ENCODE assay signal across 9 mouse cellular contexts in the genomic region with DNA sequence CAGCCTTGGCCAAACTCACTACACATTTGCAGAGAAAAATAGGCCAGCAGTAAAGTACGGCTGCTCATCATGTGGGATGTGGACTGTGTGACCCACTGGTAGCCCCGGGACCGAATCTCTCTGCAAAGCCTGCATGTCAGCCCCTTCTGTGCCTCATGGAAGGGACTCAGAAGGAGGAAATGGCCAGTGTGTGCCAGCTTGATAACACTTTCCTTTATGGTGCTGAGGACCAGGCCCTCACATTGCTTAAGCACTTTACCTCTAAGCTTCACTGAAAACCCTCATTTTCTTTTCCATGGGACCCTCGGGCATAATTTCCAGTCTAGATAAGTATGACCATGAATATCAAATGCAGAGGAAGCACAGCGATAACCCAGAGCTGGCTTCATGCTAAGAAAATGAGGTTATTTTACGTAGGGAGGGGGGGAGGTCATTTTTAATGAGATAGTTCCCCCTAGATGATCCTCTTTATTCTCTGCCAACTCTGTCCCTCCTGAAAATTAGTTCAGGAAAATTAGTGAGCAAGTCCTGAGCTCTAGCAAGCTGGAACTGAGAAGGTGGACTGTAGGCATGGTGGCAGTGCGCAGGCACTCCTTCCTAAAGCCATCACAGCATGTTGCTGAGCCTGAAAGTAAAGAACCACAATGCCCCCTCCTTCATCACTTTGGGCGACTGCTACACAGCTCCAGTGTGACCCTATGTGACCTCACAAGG.
DNase-seq lines count a peak whose midpoint lies in the region; ATAC-seq lines count a peak whose summit lies in the region.
"Had no signal": no experiment of that assay in that cellular context is flagged by ENCODE, and none has a peak within 500 bp of the region (broad histone marks: within the 10 kb centered on the region; RNA-seq: fewer than 3 reads in every experiment).

No protein-coding gene starts in this region.

- H3K4me2 ChIP-seq in forebrain, embryonic 16.5 days (ENCODE audit: low read length), result no peak overlapping the region
- no peak overlapping the region for H3K4me2 ChIP-seq in forebrain, embryonic 13.5 days
- H3K4me2 ChIP-seq in lung, embryonic 16.5 days (ENCODE audit: low read depth, low read length), result no peak overlapping the region
- no peak overlapping the region for H3K4me2 ChIP-seq in neural tube, embryonic 15.5 days

- no peak overlapping the region for H3K4me3 ChIP-seq in forebrain, embryonic 16.5 days (replicated peaks; ENCODE audit: low read length)
- H3K4me3 ChIP-seq in forebrain, embryonic 13.5 days, result no peak overlapping the region
- no peak overlapping the region for H3K4me3 ChIP-seq in lung, embryonic 16.5 days (ENCODE audit: low read length)
- no peak overlapping the region for H3K4me3 ChIP-seq in limb, embryonic 10.5 days
- no peak overlapping the region for H3K4me3 ChIP-seq in neural tube, embryonic 15.5 days (replicated peaks)

- WGBS in forebrain, embryonic 16.5 days, result 65% methylated on average over 8 of the region's 8 CpGs
- WGBS in forebrain, embryonic 13.5 days, result 66% methylated on average over 8 of the region's 8 CpGs
- WGBS in lung, embryonic 16.5 days, result 59% methylated on average over 8 of the region's 8 CpGs
- 59% methylated on average over 8 of the region's 8 CpGs for WGBS in limb, embryonic 10.5 days
- WGBS in neural tube, embryonic 15.5 days, result 27% methylated on average over 8 of the region's 8 CpGs

- H3K27me3 ChIP-seq in forebrain, embryonic 16.5 days (replicated peaks; ENCODE audit: control insufficient read depth, insufficient read depth, low read length), result no peaks in the 10 kb centered on the region
- no peaks in the 10 kb centered on the region for H3K27me3 ChIP-seq in forebrain, embryonic 13.5 days
- H3K27me3 ChIP-seq in lung, embryonic 16.5 days (ENCODE audit: control insufficient read depth, insufficient read depth, low read depth, low read length), result no peaks in the 10 kb centered on the region
- H3K27me3 ChIP-seq in limb, embryonic 10.5 days (ENCODE audit: low read depth, poor library complexity, severe bottlenecking), result no peaks in the 10 kb centered on the region
- H3K27me3 ChIP-seq in neural tube, embryonic 15.5 days (replicated peaks), result no peaks in the 10 kb centered on the region

- peak; percentile 16; the same call in 1 of the 2 replicates for ATAC-seq in forebrain, embryonic 16.5 days
- no peak for ATAC-seq in forebrain, embryonic 13.5 days
- ATAC-seq in lung, embryonic 16.5 days (ENCODE audit: low read depth), result peak; percentile 49
- peak; percentile 73 for ATAC-seq in neural tube, embryonic 15.5 days (ENCODE audit: low FRiP score)

- H3K9ac ChIP-seq in forebrain, embryonic 16.5 days (replicated peaks; ENCODE audit: low read depth, low read length), result 0 out of 2 replicates have a peak overlapping the region, but pooled peaks have one; percentile 4
- no peak overlapping the region for H3K9ac ChIP-seq in forebrain, embryonic 13.5 days
- H3K9ac ChIP-seq in lung, embryonic 16.5 days (ENCODE audit: low read length), result no peak overlapping the region
- no peak overlapping the region; the same call in 1 of the 2 replicates for H3K9ac ChIP-seq in neural tube, embryonic 15.5 days (replicated peaks)

- H3K9me3 ChIP-seq in forebrain, embryonic 16.5 days (ENCODE audit: control insufficient read depth, low read length), result no peaks in the 10 kb centered on the region
- no peaks in the 10 kb centered on the region for H3K9me3 ChIP-seq in forebrain, embryonic 13.5 days (replicated peaks)
- H3K9me3 ChIP-seq in lung, embryonic 16.5 days (ENCODE audit: control insufficient read depth, low read length), result no peaks in the 10 kb centered on the region
- H3K9me3 ChIP-seq in limb, embryonic 10.5 days (replicated peaks), result no peaks in the 10 kb centered on the region
- H3K9me3 ChIP-seq in neural tube, embryonic 15.5 days (replicated peaks), result no peaks in the 10 kb centered on the region

- peaks cover 8% of the 10 kb centered on the region for H3K4me1 ChIP-seq in forebrain, embryonic 16.5 days (replicated peaks; ENCODE audit: control insufficient read depth, insufficient read depth, low read length)
- peaks cover 14% of the 10 kb centered on the region for H3K4me1 ChIP-seq in forebrain, embryonic 13.5 days
- H3K4me1 ChIP-seq in lung, embryonic 16.5 days (replicated peaks; ENCODE audit: control insufficient read depth, insufficient read depth, low read length), result peaks cover 20% of the 10 kb centered on the region
- peaks cover 64% of the 10 kb centered on the region for H3K4me1 ChIP-seq in limb, embryonic 10.5 days
- H3K4me1 ChIP-seq in neural tube, embryonic 15.5 days, result peaks cover 46% of the 10 kb centered on the region

- no peaks in the 10 kb centered on the region for H3K36me3 ChIP-seq in forebrain, embryonic 16.5 days (ENCODE audit: control insufficient read depth, insufficient read depth)
- no peaks in the 10 kb centered on the region for H3K36me3 ChIP-seq in forebrain, embryonic 13.5 days (ENCODE audit: poor library complexity, severe bottlenecking)
- H3K36me3 ChIP-seq in lung, embryonic 16.5 days (ENCODE audit: control insufficient read depth, insufficient read depth, low read length), result no peaks in the 10 kb centered on the region
- no peaks in the 10 kb centered on the region for H3K36me3 ChIP-seq in limb, embryonic 10.5 days
- no peaks in the 10 kb centered on the region for H3K36me3 ChIP-seq in neural tube, embryonic 15.5 days

- H3K27ac ChIP-seq in forebrain, embryonic 16.5 days (ENCODE audit: low read length), result no peak overlapping the region
- no peak overlapping the region for H3K27ac ChIP-seq in forebrain, embryonic 13.5 days
- peak overlapping the region; percentile 51 for H3K27ac ChIP-seq in lung, embryonic 16.5 days (ENCODE audit: low read length)
- peak overlapping the region; percentile 83 for H3K27ac ChIP-seq in limb, embryonic 10.5 days
- peak overlapping the region; percentile 83 for H3K27ac ChIP-seq in neural tube, embryonic 15.5 days (replicated peaks)

- no peak for DNase-seq in lung, postnatal 10 days
- DNase-seq in limb, embryonic 10.5 days (ENCODE audit: low spot score), result no peak
- DNase-seq in cerebellum, postnatal 14 days, result no peak
- no peak for DNase-seq in Muller cell, postnatal 12 days (ENCODE audit: inconsistent ontology term)
- DNase-seq: cerebellum, adult 9-11 months had no signal

Comparison
In these comparisons a context has a peak if more than half of its experiments do, and no peak if none do; other contexts are left out.
1. H3K27ac ChIP-seq: peak in lung, embryonic 16.5 days (single experiment), limb, embryonic 10.5 days (single experiment) and neural tube, embryonic 15.5 days (single experiment); none in forebrain, embryonic 16.5 days (single experiment) and forebrain, embryonic 13.5 days (single experiment).